Mouse (Mus musculus) cerebellum, adult 2 months (tissue): ENCODE measurements around the gene Casc3. TPM values are rescaled to one million over a fixed set of nuclear protein-coding genes. Genes with fewer than 3 reads are reported as not detected.

ENCODE experiments used
- DNase-seq, 2 experiments: peaks; one replicate each; pipeline ENCODE4 v3.0.0; 2021
- H3K27ac ChIP-seq: fragments of 200-500 bp; 2 replicates; pipeline ENCODE4 v1.5.1; 2012; ENCODE audit warnings: low read length, control low read depth, inconsistent platforms; ENCODE audit not compliant: insufficient read depth
- H3K27me3 ChIP-seq: fragments of 200-500 bp; 2 replicates; pipeline ENCODE4 v1.6.1; 2012; ENCODE audit warnings: inconsistent platforms, mild to moderate bottlenecking, low read length, moderate library complexity; ENCODE audit not compliant: control insufficient read depth, insufficient read depth
- H3K4me1 ChIP-seq: fragments of 200-500 bp; 2 replicates; pipeline ENCODE4 v1.6.1; 2011; ENCODE audit warnings: low read length; ENCODE audit not compliant: control insufficient read depth, insufficient read depth
- H3K4me3 ChIP-seq: fragments of 200-500 bp; replicated peaks from 2 replicates; pipeline ENCODE3; 2011; ENCODE audit warnings: mild to moderate bottlenecking, low read depth, low read length, control low read depth; ENCODE audit not compliant: insufficient read depth
- CTCF ChIP-seq: fragments of 200-500 bp; IDR thresholded peaks from 2 replicates; pipeline ENCODE4 v1.5.1; 2011; ENCODE audit warnings: low read depth, mild to moderate bottlenecking, control low read depth, low read length, moderate library complexity, borderline replicate concordance; ENCODE audit not compliant: insufficient read depth
- POLR2A ChIP-seq: fragments of 200-500 bp; IDR thresholded peaks from 2 replicates; pipeline ENCODE4 v1.6.1; 2011; ENCODE audit warnings: low read length, control low read depth, borderline replicate concordance; ENCODE audit not compliant: insufficient read depth
- WGBS: fragments of 180-500 bp; shearing (Covaris S2); methylation state at CpG from one replicate; pipeline ENCODE4 v1.1.7; 2018; 5-methylcytosine and 5-hydroxymethylcytosine counted together
- polyA plus RNA-seq: library from polyadenylated mRNA; depleted of rRNA; stranded (reverse); fragments of >200 nt; gene quantifications from 2 replicates; pipeline ENCODE4 v1.2.3, GENCODE M21; 2012; rRNA removed

The Casc3 gene
- polyA plus RNA-seq, 1 experiment, result 55.5 TPM

DNA sequence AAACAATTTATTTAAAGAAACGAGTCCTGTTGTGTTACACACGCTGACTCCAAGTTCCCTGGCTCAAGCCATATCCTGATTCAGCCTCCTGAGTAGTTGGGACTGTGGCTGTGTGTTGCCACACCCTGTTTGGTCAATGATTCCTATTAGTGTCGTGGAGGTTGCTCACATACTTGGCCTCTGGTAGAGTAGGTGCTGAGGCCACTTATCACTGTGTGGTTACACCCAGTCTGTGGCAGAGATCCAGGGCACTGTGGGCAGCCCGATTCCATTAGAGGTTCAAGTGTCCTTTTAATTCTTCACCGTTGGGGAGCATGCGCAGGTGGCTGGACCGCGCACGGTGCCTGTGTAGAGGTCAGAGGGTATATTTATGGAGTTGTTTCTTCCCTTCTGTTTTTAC is 69.2 kb downstream of the Casc3 start:
- 55% methylated on average over 9 of the region's 9 CpGs for WGBS
- no peak overlapping the region for H3K4me3 ChIP-seq
- peak in 1 of 2 experiments; percentile 34 for DNase-seq
- H3K4me1 ChIP-seq, result peaks cover 20% of the 10 kb centered on the region
- H3K27ac ChIP-seq, result no peak overlapping the region
- H3K27me3 ChIP-seq, result no peaks in the 10 kb centered on the region
- TF ChIP-seq POLR2A (no peak), CTCF (no peak)

DNA sequence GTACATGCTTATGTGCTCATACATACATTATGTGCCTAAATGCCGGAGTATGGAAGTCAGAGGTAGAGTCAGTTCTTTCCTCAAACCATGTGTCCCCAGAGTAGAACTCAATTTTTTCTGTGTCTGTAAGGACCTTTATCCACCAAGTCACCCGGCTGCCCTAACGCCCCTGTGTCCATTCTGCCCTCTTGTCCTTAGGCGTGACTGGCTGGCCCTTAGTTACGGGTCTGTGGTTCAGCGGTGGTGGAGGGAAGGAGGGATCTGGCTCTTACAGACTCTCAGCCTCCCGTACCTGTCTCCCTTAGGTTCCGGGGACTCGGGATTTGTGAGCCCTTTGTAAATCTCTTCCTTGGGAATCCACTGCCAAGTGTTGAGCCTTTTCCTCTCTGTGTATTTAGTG is 72.3 kb downstream of the Casc3 start:
- WGBS, result 71% methylated on average over 9 of the region's 9 CpGs
- H3K27ac ChIP-seq, result no peak overlapping the region

More for the DNA sequence above, 72.3 kb downstream of the Casc3 start:
- H3K4me1 ChIP-seq, result peaks cover 7% of the 10 kb centered on the region
- no peak for DNase-seq
- TF ChIP-seq POLR2A (no peak), CTCF (no peak)
- H3K4me3 ChIP-seq, result no peak overlapping the region
- H3K27me3 ChIP-seq, result no peaks in the 10 kb centered on the region

Other genes with a start within 250 kb of the Casc3 start
- gene Ormdl3, start 217.5 kb upstream of the Casc3 start, polyA plus RNA-seq, result 64.6 and 66.8 TPM in 2 replicates
- 0.41 TPM in 1 of 2 replicates, not detected in the other for gene Lrrc3c, start 206.6 kb upstream of the Casc3 start, polyA plus RNA-seq
- 0.33 and 0.35 TPM in 2 replicates for gene Gm12355, start 179.2 kb upstream of the Casc3 start, polyA plus RNA-seq
- not detected in 2 replicates for gene Gsdma3, start 178.5 kb upstream of the Casc3 start, polyA plus RNA-seq
- not detected in 2 replicates for gene Gsdma2, start 158.1 kb upstream of the Casc3 start, polyA plus RNA-seq
- 0.13 and 0.28 TPM in 2 replicates for gene Gsdma, start 140.6 kb upstream of the Casc3 start, polyA plus RNA-seq
- gene Psmd3, start 122.4 kb upstream of the Casc3 start, polyA plus RNA-seq, result 205 and 207 TPM in 2 replicates
- not detected in 2 replicates for gene Csf3, start 103.6 kb upstream of the Casc3 start, polyA plus RNA-seq
- gene Med24, start 75.5 kb upstream of the Casc3 start, polyA plus RNA-seq, result 105 and 108 TPM in 2 replicates
- 439 and 447 TPM in 2 replicates for gene Thra, start 64.3 kb upstream of the Casc3 start, polyA plus RNA-seq
- 144 and 167 TPM in 2 replicates for gene Nr1d1, start 29.6 kb upstream of the Casc3 start, polyA plus RNA-seq
- 99.1 and 103 TPM in 2 replicates for gene Msl1, start 9.4 kb upstream of the Casc3 start, polyA plus RNA-seq
- 56.8 and 58.0 TPM in 2 replicates for gene Rapgefl1, start 31.9 kb downstream of the Casc3 start, polyA plus RNA-seq
- 25.8 and 27.3 TPM in 2 replicates for gene Wipf2, start 58.7 kb downstream of the Casc3 start, polyA plus RNA-seq
- gene Cdc6, start 102.9 kb downstream of the Casc3 start, polyA plus RNA-seq, result 0.30 and 0.36 TPM in 2 replicates
- gene Rara, start 122.9 kb downstream of the Casc3 start, polyA plus RNA-seq, result 13.5 and 15.4 TPM in 2 replicates
- 1.2 and 2.1 TPM in 2 replicates for gene Gjd3, start 178.1 kb downstream of the Casc3 start, polyA plus RNA-seq
- gene Top2a, start 219.3 kb downstream of the Casc3 start, polyA plus RNA-seq, result 0.11 and 0.25 TPM in 2 replicates
- gene Igfbp4, start 236.3 kb downstream of the Casc3 start, polyA plus RNA-seq, result 26.2 and 28.6 TPM in 2 replicates